Mouse (Mus musculus): ENCODE measurements around the gene Col26a1. TPM values are rescaled to one million over a fixed set of nuclear protein-coding genes. Genes with fewer than 3 reads are reported as not detected.

Col26a1 gene
- 0.04 TPM in 1 of 2 replicates, not detected in the other for polyA plus RNA-seq (2012; ENCODE audit: low replicate concordance)

GRCm38 (mm10) chr5:136882788-136883439 lies at the start of gene Col26a1:
Gene Col26a1, minus strand, starts transcription at chr5:136883209.

GRCm38 (mm10) chr5:136907991-136908857 lies 25.2 kb upstream of the Col26a1 start, which contains the start of gene Ift22:
Gene Ift22, plus strand, starts transcription at chr5:136908150.

GRCm38 (mm10) chr5:136692784-136693183 lies 190.2 kb downstream of the Col26a1 start, which contains the start of gene Myl10:
Gene Myl10, plus strand, starts transcription at chr5:136693146.

Other genes with a start within 250 kb of the Col26a1 start
- not detected in 2 replicates for gene Myl10, start 190.1 kb downstream of the Col26a1 start, polyA plus RNA-seq (2012; ENCODE audit: low replicate concordance)
- gene Ift22, start 24.9 kb upstream of the Col26a1 start, polyA plus RNA-seq (2012; ENCODE audit: low replicate concordance): 1.7 and 10.7 TPM in 2 replicates
- gene Fis1, start 70.1 kb upstream of the Col26a1 start, polyA plus RNA-seq (2012; ENCODE audit: low replicate concordance): 756 and 1,463 TPM in 2 replicates
- 0.33 and 0.47 TPM in 2 replicates for gene Cldn15, start 83.4 kb upstream of the Col26a1 start, polyA plus RNA-seq (2012; ENCODE audit: low replicate concordance)
- gene Plod3, start 103.8 kb upstream of the Col26a1 start, polyA plus RNA-seq (2012; ENCODE audit: low replicate concordance): 45.6 and 123 TPM in 2 replicates
- 92.1 and 134 TPM in 2 replicates for gene Znhit1, start 104.8 kb upstream of the Col26a1 start, polyA plus RNA-seq (2012; ENCODE audit: low replicate concordance)
- gene Vgf, start 143.2 kb upstream of the Col26a1 start, polyA plus RNA-seq (2012; ENCODE audit: low replicate concordance): not detected in 2 replicates
- gene Ap1s1, start 162.9 kb upstream of the Col26a1 start, polyA plus RNA-seq (2012; ENCODE audit: low replicate concordance): 43.9 and 74.6 TPM in 2 replicates
- not detected in 2 replicates for gene Serpine1, start 189.1 kb upstream of the Col26a1 start, polyA plus RNA-seq (2012; ENCODE audit: low replicate concordance)
- 24.2 and 63.5 TPM in 2 replicates for gene Trim56, start 233.0 kb upstream of the Col26a1 start, polyA plus RNA-seq (2012; ENCODE audit: low replicate concordance)

Data from hematopoietic multipotent progenitor cell, adult 10-12 weeks (in vitro differentiated cells).